Mouse (Mus musculus): ENCODE measurements around the gene Prkcb.

Prkcb gene

GRCm38 (mm10) chr7:122665311-122666049, 376.9 kb downstream of the Prkcb start:
- no peak for DNase-seq (ENCODE audit: low read depth, low spot score)

GRCm38 (mm10) chr7:122667903-122668302, 379.4 kb downstream of the Prkcb start:
- DNase-seq (ENCODE audit: low read depth, low spot score), result no peak

- DNase-seq (ENCODE audit: low read depth, low spot score), result no peak
Observed at GRCm38 (mm10) chr7:122670442-122670872, 381.9 kb downstream of the Prkcb start, which contains the start of gene Cacng3. Gene Cacng3, plus strand, starts transcription at chr7:122670492.

GRCm38 (mm10) chr7:122670873-122671641, 382.5 kb downstream of the Prkcb start:
- DNase-seq (ENCODE audit: low read depth, low spot score), result no peak

- DNase-seq (ENCODE audit: low read depth, low spot score), result no peak
Observed at GRCm38 (mm10) chr7:122672981-122673380, 384.4 kb downstream of the Prkcb start.

- no peak for DNase-seq (ENCODE audit: low read depth, low spot score)
Observed at GRCm38 (mm10) chr7:122675207-122675606, 386.7 kb downstream of the Prkcb start.
